Mouse (Mus musculus): Measurements from ENCODE around the gene Galnt17. TPM values are rescaled to one million over a fixed set of nuclear protein-coding genes. Genes with fewer than 3 reads are reported as not detected.

Gene Galnt17
- polyA plus RNA-seq, 1 experiment from 2014 or later, result 0.29 TPM

DNA sequence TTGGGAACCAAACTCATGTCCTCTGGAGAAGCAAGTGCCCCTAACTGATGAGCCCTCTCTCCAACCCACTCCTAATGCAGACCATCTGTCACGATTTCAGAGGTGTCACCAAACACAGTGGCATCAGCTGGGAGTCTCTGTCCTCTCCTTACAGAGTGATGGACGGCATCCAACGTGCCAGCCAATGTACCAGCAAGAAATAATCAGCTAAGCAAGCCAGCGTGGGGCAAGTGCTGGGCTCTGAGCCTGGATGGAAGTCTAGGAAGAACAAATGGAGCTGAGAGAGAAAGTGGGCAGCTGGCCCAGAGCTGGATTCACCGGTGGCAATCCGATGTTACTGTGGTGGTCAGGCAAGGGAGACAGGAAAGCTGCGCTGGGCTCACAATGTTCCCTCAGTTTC lies 301.1 kb downstream of the Galnt17 start:
- H3K36me3 ChIP-seq (ENCODE audit: control insufficient read depth, insufficient read depth), result no peaks in the 10 kb centered on the region
- H3K9ac ChIP-seq (ENCODE audit: low read depth, low read length), result no peak overlapping the region
- H3K4me2 ChIP-seq (replicated peaks; ENCODE audit: low read depth), result no peak overlapping the region
- no peak overlapping the region for H3K27ac ChIP-seq (ENCODE audit: low read depth, low read length)
- H3K27me3 ChIP-seq (replicated peaks; ENCODE audit: control insufficient read depth, insufficient read depth, low read length), result no peaks in the 10 kb centered on the region
- H3K4me3 ChIP-seq (ENCODE audit: low read depth, low read length), result no peak overlapping the region
- H3K9me3 ChIP-seq (ENCODE audit: control insufficient read depth), result no peaks in the 10 kb centered on the region
- WGBS, result 79% methylated on average over 7 of the region's 7 CpGs
- ATAC-seq, result no peak
- TF ChIP-seq CTCF (IDR thresholded peaks at IDR 0.05; ENCODE audit: low read depth), result no peak
- H3K4me1 ChIP-seq (replicated peaks; ENCODE audit: control insufficient read depth, insufficient read depth, low read length), result no peaks in the 10 kb centered on the region

DNA sequence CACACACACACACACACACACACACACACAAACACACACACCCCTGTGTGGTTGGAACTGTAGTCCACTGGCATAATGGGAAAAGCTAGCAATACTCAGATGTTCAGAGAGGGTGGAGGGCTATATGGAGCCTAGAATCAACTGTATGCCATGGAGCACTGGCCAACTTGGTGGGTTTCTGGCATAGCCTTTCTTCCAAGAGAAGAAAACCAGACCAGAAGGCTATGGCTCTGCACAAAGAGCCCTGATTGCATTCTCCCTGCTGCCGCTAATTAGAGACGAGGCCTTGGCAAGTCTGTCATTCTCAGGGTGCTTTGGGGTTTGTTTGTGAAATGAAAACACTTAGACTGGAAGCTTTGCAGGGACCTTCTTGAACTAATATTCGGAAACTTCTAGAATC lies 301.8 kb downstream of the Galnt17 start:
- no peak for ATAC-seq
- H3K4me3 ChIP-seq (ENCODE audit: low read depth, low read length), result no peak overlapping the region
- no peaks in the 10 kb centered on the region for H3K4me1 ChIP-seq (replicated peaks; ENCODE audit: control insufficient read depth, insufficient read depth, low read length)
- H3K9ac ChIP-seq (ENCODE audit: low read depth, low read length), result no peak overlapping the region
- TF ChIP-seq CTCF (IDR thresholded peaks at IDR 0.05; ENCODE audit: low read depth), result no peak
- H3K9me3 ChIP-seq (ENCODE audit: control insufficient read depth), result no peaks in the 10 kb centered on the region
- WGBS, result 91% methylated on average over 3 of the region's 3 CpGs
- no peaks in the 10 kb centered on the region for H3K36me3 ChIP-seq (ENCODE audit: control insufficient read depth, insufficient read depth)
- no peak overlapping the region for H3K27ac ChIP-seq (ENCODE audit: low read depth, low read length)
- no peaks in the 10 kb centered on the region for H3K27me3 ChIP-seq (replicated peaks; ENCODE audit: control insufficient read depth, insufficient read depth, low read length)
- no peak overlapping the region for H3K4me2 ChIP-seq (replicated peaks; ENCODE audit: low read depth)

DNA sequence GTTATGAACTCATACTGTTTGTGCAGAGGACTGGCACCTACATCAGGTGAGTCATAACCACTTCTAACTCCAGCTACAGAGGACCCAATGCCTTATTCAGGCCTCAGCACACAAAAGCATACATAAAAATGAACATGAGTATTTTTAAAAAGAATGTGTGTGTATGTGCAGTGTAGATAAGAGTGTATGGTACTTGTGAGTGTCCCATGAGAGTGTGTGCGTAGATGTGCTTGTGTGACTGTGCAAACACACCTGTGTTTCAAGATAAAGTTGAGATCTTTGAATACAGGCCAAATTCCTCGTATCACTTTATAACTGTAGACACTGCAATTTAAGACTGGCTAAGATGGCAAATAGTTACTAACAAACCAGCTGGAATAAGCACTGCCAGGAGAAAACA lies 307.7 kb downstream of the Galnt17 start:
- Histone ChIP-seq H3K4me3 (ENCODE audit: low read depth, low read length) (no peak overlapping the region), H3K27me3 (replicated peaks; ENCODE audit: control insufficient read depth, insufficient read depth, low read length) (no peaks in the 10 kb centered on the region), H3K36me3 (ENCODE audit: control insufficient read depth, insufficient read depth) (no peaks in the 10 kb centered on the region), H3K4me1 (replicated peaks; ENCODE audit: control insufficient read depth, insufficient read depth, low read length) (no peaks in the 10 kb centered on the region), H3K27ac (ENCODE audit: low read depth, low read length) (no peak overlapping the region), H3K9me3 (ENCODE audit: control insufficient read depth) (no peaks in the 10 kb centered on the region), H3K9ac (ENCODE audit: low read depth, low read length) (no peak overlapping the region), H3K4me2 (replicated peaks; ENCODE audit: low read depth) (no peak overlapping the region)
- WGBS, result 36% methylated on average over 2 of the region's 2 CpGs
- no peak for TF ChIP-seq CTCF (IDR thresholded peaks at IDR 0.05; ENCODE audit: low read depth)
- ATAC-seq, result no peak

DNA sequence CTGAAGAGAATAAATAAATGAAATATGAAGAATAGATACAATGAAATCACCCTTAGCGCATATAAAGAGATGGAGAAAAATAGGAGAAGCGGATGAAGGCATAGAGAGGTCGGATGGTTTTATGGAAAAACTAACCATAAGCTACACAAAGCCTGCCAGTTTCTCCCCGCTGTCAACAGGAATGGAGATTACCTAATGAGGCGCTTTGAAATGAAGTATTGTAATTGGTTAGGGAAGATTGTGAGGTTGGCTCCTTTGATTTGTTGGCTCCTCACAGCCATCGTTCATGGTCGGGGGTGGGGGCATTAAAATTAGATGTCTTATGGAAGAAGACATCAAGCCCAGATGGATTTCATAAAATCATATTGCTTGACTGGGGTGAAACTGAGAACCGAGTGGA lies 329.0 kb downstream of the Galnt17 start:
- Histone ChIP-seq H3K9ac (ENCODE audit: low read depth, low read length) (no peak overlapping the region), H3K27me3 (replicated peaks; ENCODE audit: control insufficient read depth, insufficient read depth, low read length) (no peaks in the 10 kb centered on the region), H3K27ac (ENCODE audit: low read depth, low read length) (no peak overlapping the region), H3K4me2 (replicated peaks; ENCODE audit: low read depth) (no peak overlapping the region), H3K4me3 (ENCODE audit: low read depth, low read length) (no peak overlapping the region), H3K36me3 (ENCODE audit: control insufficient read depth, insufficient read depth) (no peaks in the 10 kb centered on the region), H3K9me3 (ENCODE audit: control insufficient read depth) (no peaks in the 10 kb centered on the region), H3K4me1 (replicated peaks; ENCODE audit: control insufficient read depth, insufficient read depth, low read length) (no peaks in the 10 kb centered on the region)
- ATAC-seq, result no peak
- TF ChIP-seq CTCF (IDR thresholded peaks at IDR 0.05; ENCODE audit: low read depth), result no peak
- 90% methylated on average over 8 of the region's 8 CpGs for WGBS

DNA sequence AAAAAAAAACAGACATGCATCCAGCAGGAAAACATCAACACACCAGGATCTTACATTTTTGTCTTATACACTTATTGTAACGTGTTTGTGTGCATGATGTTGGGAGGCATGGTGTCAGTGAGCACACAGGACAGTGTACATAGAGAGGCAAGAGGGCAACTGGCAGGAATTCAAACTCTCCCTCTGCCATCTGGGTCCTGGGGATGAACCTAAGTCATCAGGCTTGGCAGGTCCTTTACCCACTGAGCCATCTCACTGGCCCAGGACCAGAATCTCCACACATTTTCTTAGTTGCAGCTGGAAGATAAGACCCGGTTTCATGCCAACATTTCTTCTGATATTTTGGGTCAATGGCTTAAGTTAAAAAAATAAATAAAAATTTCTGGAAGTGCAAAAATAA lies 329.4 kb downstream of the Galnt17 start:
- ATAC-seq, result no peak
- Histone ChIP-seq H3K27ac (ENCODE audit: low read depth, low read length) (no peak overlapping the region), H3K4me2 (replicated peaks; ENCODE audit: low read depth) (no peak overlapping the region), H3K9ac (ENCODE audit: low read depth, low read length) (no peak overlapping the region), H3K4me1 (replicated peaks; ENCODE audit: control insufficient read depth, insufficient read depth, low read length) (no peaks in the 10 kb centered on the region), H3K27me3 (replicated peaks; ENCODE audit: control insufficient read depth, insufficient read depth, low read length) (no peaks in the 10 kb centered on the region), H3K9me3 (ENCODE audit: control insufficient read depth) (no peaks in the 10 kb centered on the region), H3K36me3 (ENCODE audit: control insufficient read depth, insufficient read depth) (no peaks in the 10 kb centered on the region), H3K4me3 (ENCODE audit: low read depth, low read length) (no peak overlapping the region)
- WGBS, result 81% methylated on average over 2 of the region's 2 CpGs
- TF ChIP-seq CTCF (IDR thresholded peaks at IDR 0.05; ENCODE audit: low read depth), result no peak

DNA sequence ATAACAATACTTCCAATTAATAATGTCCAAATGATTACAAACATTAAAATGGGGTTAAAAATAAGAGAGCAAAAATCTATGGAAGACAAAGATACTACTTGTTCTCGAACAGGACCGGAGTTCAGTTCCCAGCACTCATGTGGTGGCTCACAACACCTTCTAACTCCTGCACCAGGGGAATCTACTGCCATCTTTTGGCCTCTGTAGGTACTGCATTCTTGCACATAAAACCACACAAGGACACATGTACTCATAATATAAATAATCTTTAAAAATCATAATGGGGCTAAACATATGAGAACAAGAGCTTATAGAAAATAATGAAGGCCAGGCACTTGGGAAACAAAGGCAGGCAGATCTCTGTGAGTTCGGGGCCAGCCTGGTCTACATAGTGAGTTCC lies 330.3 kb downstream of the Galnt17 start:
- 93% methylated on average over 3 of the region's 3 CpGs for WGBS
- no peak for ATAC-seq
- Histone ChIP-seq H3K27me3 (replicated peaks; ENCODE audit: control insufficient read depth, insufficient read depth, low read length) (no peaks in the 10 kb centered on the region), H3K36me3 (ENCODE audit: control insufficient read depth, insufficient read depth) (no peaks in the 10 kb centered on the region), H3K9me3 (ENCODE audit: control insufficient read depth) (no peaks in the 10 kb centered on the region), H3K4me2 (replicated peaks; ENCODE audit: low read depth) (no peak overlapping the region), H3K4me1 (replicated peaks; ENCODE audit: control insufficient read depth, insufficient read depth, low read length) (no peaks in the 10 kb centered on the region), H3K4me3 (ENCODE audit: low read depth, low read length) (no peak overlapping the region), H3K9ac (ENCODE audit: low read depth, low read length) (no peak overlapping the region), H3K27ac (ENCODE audit: low read depth, low read length) (no peak overlapping the region)
- no peak for TF ChIP-seq CTCF (IDR thresholded peaks at IDR 0.05; ENCODE audit: low read depth)

DNA sequence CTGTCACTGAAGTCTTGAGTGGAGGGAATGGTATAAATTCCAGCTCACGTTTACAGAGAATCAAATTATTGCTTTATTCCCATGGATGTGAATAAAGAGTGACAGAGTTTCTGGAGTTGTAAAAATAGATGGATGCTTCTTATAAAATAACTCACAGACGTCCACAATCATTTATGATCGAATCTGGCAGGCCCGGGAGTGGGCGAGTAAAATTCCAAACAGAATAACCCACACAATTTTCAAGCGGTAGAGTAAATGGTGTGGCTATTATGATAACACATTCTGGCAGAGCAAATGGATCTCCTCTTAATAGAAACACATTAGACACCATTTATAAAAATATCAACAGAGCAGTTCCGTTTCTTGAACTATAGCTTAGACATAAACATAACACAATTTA lies 355.9 kb downstream of the Galnt17 start:
- no peak for ATAC-seq
- no peak overlapping the region for H3K4me2 ChIP-seq (replicated peaks; ENCODE audit: low read depth)
- no peak overlapping the region for H3K9ac ChIP-seq (ENCODE audit: low read depth, low read length)
- TF ChIP-seq CTCF (IDR thresholded peaks at IDR 0.05; ENCODE audit: low read depth), result no peak
- no peaks in the 10 kb centered on the region for H3K9me3 ChIP-seq (ENCODE audit: control insufficient read depth)
- 62% methylated on average over 7 of the region's 7 CpGs for WGBS
- H3K4me1 ChIP-seq (replicated peaks; ENCODE audit: control insufficient read depth, insufficient read depth, low read length), result no peaks in the 10 kb centered on the region
- H3K27ac ChIP-seq (ENCODE audit: low read depth, low read length), result no peak overlapping the region
- H3K36me3 ChIP-seq (ENCODE audit: control insufficient read depth, insufficient read depth), result no peaks in the 10 kb centered on the region
- H3K27me3 ChIP-seq (replicated peaks; ENCODE audit: control insufficient read depth, insufficient read depth, low read length), result no peaks in the 10 kb centered on the region
- H3K4me3 ChIP-seq (ENCODE audit: low read depth, low read length), result no peak overlapping the region

All from intestine, postnatal 0 days (tissue).